Mouse (Mus musculus) gastrocnemius, adult 18-20 months (tissue): ENCODE data around the gene Gm14399. TPM values are rescaled to one million over a fixed set of nuclear protein-coding genes. Genes with fewer than 3 reads are reported as not detected.
"Not testable (repeated sequence)": the region's sequence is repeated elsewhere in the genome, so short reads cannot be mapped to it uniquely, and the experiment has no call there.

Source experiments
- DNase-seq: peaks from one replicate; pipeline ENCODE4 v3.0.0; 2021; ENCODE audit warnings: low spot score
- long read RNA-seq, 2 experiments: library from polyadenylated mRNA; stranded (forward); transcript quantifications; one replicate each; pipeline ENCODE4 v2.0.0; 2021
- total RNA-seq, 2 experiments: library from RNA; stranded (reverse); gene quantifications; 2 replicates each; pipeline ENCODE4 v1.2.3; 2021

The Gm14399 gene
- total RNA-seq, result 1 to 10 TPM; 6.4 to 8.1 TPM
- long read RNA-seq, experiment 1, partial matches to known transcripts, result 1 of 3 reads
- long read RNA-seq, experiment 1, other reads (novel, unspliced or antisense), result 1 of 3 reads
- long read RNA-seq, experiment 2, partial matches to known transcripts, result 0 of 4 reads
- long read RNA-seq, experiment 2, other reads (novel, unspliced or antisense), result 1 of 4 reads

GRCm38 (mm10) chr2:175141993-175142295 is at the start of gene Gm14399:
TSS of gene Gm14399 (minus strand) at chr2:175142012.
- DNase-seq, result not testable (repeated sequence)

GRCm38 (mm10) chr2:175179008-175179407 is 37.2 kb upstream of the Gm14399 start:
- DNase-seq, result not testable (repeated sequence)

DNA sequence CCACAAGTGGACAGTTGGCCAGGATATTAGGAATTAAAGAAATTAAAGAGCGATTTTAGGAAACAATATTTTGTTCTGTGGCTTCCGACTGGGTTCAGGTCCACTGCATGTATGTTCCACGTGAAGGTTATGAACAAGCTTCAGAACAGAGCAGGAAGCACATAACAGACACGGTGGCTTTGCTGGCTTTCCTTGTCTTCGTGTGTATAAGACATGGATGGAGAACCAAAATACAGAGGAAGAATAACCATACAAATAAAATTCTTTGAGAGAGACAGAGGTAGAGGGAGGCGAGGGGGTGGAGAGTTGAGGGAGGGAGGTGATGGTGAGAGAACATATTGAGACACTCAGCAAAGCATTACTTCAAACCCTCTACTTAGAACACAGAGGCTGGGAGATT is 34.5 kb upstream of the Gm14399 start:
- no peak for DNase-seq

DNA sequence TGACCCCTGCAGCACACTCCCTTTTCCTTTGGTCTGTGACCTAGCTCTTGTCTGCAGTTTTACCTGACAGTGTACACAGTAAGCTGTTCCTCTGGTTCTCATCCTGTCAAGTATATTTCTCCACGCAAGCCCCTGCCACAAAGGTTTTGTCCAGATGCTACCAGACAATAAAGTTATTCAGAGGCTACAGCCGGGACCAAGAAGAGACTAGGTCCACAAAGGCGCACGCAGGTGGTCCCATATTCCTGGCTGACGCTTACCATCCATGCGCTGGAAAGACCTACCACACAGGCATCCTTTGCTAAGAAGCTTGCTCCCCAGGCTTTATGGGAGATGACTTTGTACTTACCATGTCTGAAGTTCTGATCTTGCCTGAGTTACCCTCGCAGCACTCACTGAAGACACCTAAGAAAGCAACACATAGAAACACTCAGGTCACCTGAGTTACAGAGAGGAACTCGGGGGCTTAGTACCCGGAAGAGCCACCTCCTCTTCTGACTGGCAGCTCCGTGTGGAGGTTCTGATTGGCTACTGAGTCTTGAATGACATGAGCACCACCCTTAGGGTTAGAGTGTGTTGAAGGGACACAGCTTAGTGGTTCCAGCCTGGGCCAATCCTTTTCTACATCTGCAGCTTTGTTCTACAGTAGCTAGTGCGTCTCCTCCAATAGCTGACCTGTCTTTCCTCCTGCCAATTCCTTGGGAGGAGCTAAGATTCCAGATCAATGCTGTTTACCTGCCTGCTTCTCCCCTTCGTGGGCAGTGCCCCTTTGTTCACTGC is 33.8 kb upstream of the Gm14399 start, which contains the start of gene Gm14443:
Gene Gm14443 (minus strand): TSS at position 471 of the 780 bp plus-strand sequence.
- DNase-seq, result not testable (repeated sequence)

GRCm38 (mm10) chr2:175174058-175174457 is 32.2 kb upstream of the Gm14399 start:
- DNase-seq, result not testable (repeated sequence)

GRCm38 (mm10) chr2:175172906-175173595 is 31.2 kb upstream of the Gm14399 start:
- DNase-seq, result not testable (repeated sequence)

DNA sequence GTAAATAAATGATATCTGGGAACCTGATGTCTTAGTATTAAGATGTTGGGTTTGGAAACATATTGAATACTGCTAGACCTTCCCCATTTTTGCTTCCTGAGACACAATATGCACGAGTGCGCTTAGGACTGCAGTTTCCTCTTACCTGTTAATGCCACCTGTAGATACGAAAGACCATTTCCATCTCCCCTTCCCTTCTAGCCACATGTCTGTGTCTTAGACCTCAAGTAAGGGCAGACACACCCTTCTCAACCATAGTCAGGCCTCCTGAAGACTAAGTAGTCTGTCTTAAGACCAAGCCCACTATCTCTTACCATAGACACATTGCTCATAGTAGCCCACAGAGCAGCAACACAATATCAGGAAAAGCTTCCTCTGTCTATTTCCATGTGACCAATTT is 30.3 kb upstream of the Gm14399 start:
- DNase-seq, result no peak

GRCm38 (mm10) chr2:175166870-175167269 is 25.1 kb upstream of the Gm14399 start:
- not testable (repeated sequence) for DNase-seq

GRCm38 (mm10) chr2:175165110-175165509 is 23.3 kb upstream of the Gm14399 start:
- DNase-seq, result not testable (repeated sequence)

GRCm38 (mm10) chr2:175161438-175161837 is 19.6 kb upstream of the Gm14399 start:
- not testable (repeated sequence) for DNase-seq

DNA sequence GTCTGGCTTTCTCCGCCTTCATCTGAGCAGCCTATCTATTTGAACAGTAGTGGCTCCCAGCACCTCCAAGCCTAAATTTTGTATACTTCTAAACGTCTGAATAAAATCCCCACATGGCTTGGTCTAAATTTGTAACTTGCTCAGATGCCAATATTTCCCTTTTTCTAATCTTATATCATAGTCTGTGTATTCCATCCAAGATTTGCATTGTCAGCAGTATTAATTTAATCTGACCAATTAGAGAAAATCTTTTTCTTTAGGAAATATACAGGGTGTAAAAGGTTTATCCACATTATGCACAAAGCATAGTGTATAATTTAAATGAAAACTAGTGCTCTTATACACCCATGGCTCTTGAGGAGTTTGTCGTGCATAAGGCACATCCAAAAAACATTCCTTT is 16.8 kb upstream of the Gm14399 start:
- no peak for DNase-seq

DNA sequence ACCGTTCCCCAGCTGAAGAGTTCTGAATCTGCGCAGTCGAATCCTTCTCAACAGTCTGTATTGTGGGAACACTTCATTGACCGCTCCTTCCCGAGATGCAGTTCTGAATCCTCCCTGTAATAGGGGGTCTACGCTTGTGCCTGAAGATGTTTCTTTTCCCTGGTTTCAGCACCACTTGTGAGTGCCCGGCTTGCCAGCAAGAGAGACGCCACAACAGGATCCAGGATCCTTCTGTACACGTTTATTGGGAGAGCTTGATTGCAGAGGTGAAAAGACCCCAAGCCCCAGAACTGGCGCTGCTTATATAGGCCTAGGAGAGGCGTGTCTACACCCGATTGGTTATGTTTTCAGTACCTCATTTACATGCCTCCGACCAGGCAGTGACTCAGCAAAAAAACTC is 14.9 kb upstream of the Gm14399 start:
- no peak for DNase-seq

DNA sequence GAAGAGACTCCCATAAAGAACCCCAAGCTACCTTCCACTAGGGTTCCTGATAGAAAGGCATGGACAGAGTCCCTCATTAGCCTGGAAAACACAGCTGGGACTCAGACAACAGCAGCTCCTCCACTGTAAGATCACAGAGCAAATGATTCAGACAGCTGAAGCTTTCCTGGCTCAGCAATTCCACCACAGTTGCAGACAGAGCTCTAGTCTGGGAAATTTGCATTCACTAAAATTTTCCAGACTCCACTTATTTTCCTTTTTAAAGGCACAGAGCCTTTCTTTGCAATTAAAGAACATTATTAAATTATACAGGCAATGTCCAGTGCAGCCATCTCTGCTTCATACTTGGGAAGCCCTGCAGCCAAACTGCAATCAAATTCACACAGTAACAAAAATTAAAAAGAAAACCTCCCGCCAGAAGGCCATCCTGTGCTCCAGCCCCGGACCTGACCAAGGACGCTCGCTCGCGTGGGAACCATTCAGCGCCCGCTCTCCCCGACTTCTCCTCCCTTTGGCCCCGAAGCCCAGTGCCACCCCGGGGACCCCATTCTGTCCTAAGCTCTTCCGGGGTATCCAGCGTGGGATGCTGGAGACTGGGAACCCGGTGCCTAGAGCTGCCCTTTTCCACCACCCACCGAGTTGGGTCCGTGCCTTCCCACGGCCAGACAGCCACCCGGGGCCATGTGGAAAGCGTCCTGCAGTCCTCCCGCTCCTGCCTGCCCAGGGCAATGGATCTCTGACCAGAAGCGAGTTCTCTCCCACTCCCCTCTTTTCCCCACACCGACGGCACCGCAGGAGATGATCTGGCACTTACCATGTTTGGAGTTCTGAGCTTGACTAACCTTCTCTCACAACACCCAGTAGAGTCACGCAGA is 457 bp downstream of the Gm14399 start:
- DNase-seq, result not testable (repeated sequence)

- DNase-seq, result not testable (repeated sequence)
Observed at GRCm38 (mm10) chr2:175140624-175141023, 1.2 kb downstream of the Gm14399 start.

Other genes starting within 250 kb of the Gm14399 start
- under 1 TPM in 1 of 2 experiments, not detected in 1; 0.33 TPM for gene Gm14444, start 131.8 kb downstream of the Gm14399 start, total RNA-seq
- not detected for gene Gm14393, start 74.2 kb downstream of the Gm14399 start, total RNA-seq
- under 1 TPM; 0.28 to 0.78 TPM for gene Gm14443, start 33.9 kb upstream of the Gm14399 start, total RNA-seq
- 10 to 100 TPM; 51.7 to 58.7 TPM for gene Gm14391, start 64.9 kb upstream of the Gm14399 start, total RNA-seq
- 1 to 10 TPM; 6.4 to 6.5 TPM for gene Gm14440, start 133.1 kb upstream of the Gm14399 start, total RNA-seq
- 10 to 100 TPM; 37.4 to 43.7 TPM for gene Gm4631, start 196.2 kb upstream of the Gm14399 start, total RNA-seq
- gene Zfp968, start 230.4 kb upstream of the Gm14399 start, total RNA-seq, result 1 to 10 TPM; 5.5 to 6.6 TPM